Mouse (Mus musculus) lung, postnatal 0 days (tissue): ENCODE data around the gene Kif22. TPM values are rescaled to one million over a fixed set of nuclear protein-coding genes. Genes with fewer than 3 reads are reported as not detected.

Experiments used
- ATAC-seq: fragments of 200-750 bp; cut with Nextera tagmentation; 2 replicates; pipeline ENCODE4 v1.8.0; 2017; ENCODE audit warnings: moderate library complexity
- DNase-seq: peaks from one replicate; pipeline ENCODE4 v3.0.0-alpha.2; 2016; ENCODE audit warnings: low spot score
- H3K27ac ChIP-seq: fragments of 300-500 bp; sonication (generic); 2 replicates; pipeline ENCODE4 v1.5.1; 2014; ENCODE audit warnings: antibody characterized with exemption, mild to moderate bottlenecking, low read length, mixed read lengths
- H3K27me3 ChIP-seq: fragments of 300-500 bp; sonication (generic); replicated peaks from 2 replicates; pipeline ENCODE4 v1.6.1; 2014; ENCODE audit warnings: low read length, mixed read lengths; ENCODE audit not compliant: insufficient read depth
- H3K36me3 ChIP-seq: fragments of 300-500 bp; sonication (generic); 2 replicates; pipeline ENCODE4 v1.6.1; 2014; ENCODE audit warnings: low read length, mixed read lengths; ENCODE audit not compliant: insufficient read depth
- H3K4me1 ChIP-seq: fragments of 300-500 bp; sonication (generic); 2 replicates; pipeline ENCODE4 v1.6.1; 2014; ENCODE audit warnings: antibody characterized with exemption, low read depth, low read length, mixed read lengths; ENCODE audit not compliant: insufficient read depth
- H3K4me2 ChIP-seq: fragments of 300-500 bp; sonication (generic); replicated peaks from 2 replicates; pipeline ENCODE4 v1.6.1; 2014; ENCODE audit warnings: low read depth, mild to moderate bottlenecking, low read length, moderate library complexity, mixed read lengths
- H3K4me3 ChIP-seq: fragments of 300-500 bp; sonication (generic); 2 replicates; pipeline ENCODE4 v1.5.1; 2014; ENCODE audit warnings: low read depth, low read length
- H3K9ac ChIP-seq: fragments of 300-500 bp; sonication (generic); replicated peaks from 2 replicates; pipeline ENCODE4 v1.6.1; 2014; ENCODE audit warnings: low read depth, mild to moderate bottlenecking
- H3K9me3 ChIP-seq: fragments of 300-500 bp; sonication (generic); 2 replicates; pipeline ENCODE4 v1.6.1; 2016; ENCODE audit warnings: low read length, mixed read lengths
- CTCF ChIP-seq: IDR thresholded peaks from 2 replicates; pipeline ENCODE4 v1.5.1; 2016; ENCODE audit warnings: antibody characterized with exemption, mild to moderate bottlenecking
- EP300 ChIP-seq: IDR thresholded peaks from 2 replicates; pipeline ENCODE4 v1.6.1; 2016; ENCODE audit warnings: antibody characterized with exemption, mild to moderate bottlenecking, control low read depth
- WGBS: fragments of 180-500 bp; shearing (Covaris S2); extraction: QIAGEN DNeasy Blood & Tissue Kit; methylation state at CpG from one replicate; pipeline ENCODE4 v1.1.7; 2014; 5-methylcytosine and 5-hydroxymethylcytosine counted together
- polyA plus RNA-seq: library from polyadenylated mRNA; unstranded; fragments of >200 nt; fragmentation: Nextera tagmentation; extraction: Ambion mirVana; gene quantifications from 2 replicates; pipeline ENCODE4 v1.2.1, GENCODE M21; 2015

Kif22 gene
- polyA plus RNA-seq, 1 experiment from 2014 or later = 7.0 TPM

DNA sequence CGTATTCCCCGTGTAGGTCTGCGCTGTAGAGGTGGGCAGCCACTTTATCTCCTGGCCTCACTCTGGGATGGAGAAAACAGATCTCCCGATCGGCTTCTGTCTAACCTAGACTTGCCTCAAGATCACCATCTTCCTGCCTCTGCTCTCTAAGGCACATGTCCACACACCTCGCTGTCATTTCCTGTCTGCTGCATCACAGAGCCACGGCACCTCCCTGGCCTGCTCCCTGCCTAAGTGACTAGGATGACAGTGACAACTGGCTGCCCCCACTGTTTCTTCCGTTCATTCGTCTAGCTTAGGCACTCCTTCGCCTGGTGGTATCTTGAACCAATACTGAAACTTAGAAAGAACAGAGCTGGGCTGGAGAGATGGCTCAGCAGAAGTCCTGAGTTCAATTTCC is 42.7 kb downstream of the Kif22 start:
- H3K27ac ChIP-seq = no peak overlapping the region
- no peaks in the 10 kb centered on the region for H3K9me3 ChIP-seq
- no peak for TF ChIP-seq CTCF
- no peak for TF ChIP-seq EP300
- H3K9ac ChIP-seq = no peak overlapping the region
- no peak for ATAC-seq
- H3K36me3 ChIP-seq = peaks cover 26% of the 10 kb centered on the region
- H3K4me1 ChIP-seq = no peaks in the 10 kb centered on the region
- no peak for DNase-seq
- WGBS = 58% methylated on average over 10 of the region's 10 CpGs
- H3K4me3 ChIP-seq = no peak overlapping the region
- no peak overlapping the region for H3K4me2 ChIP-seq
- H3K27me3 ChIP-seq = no peaks in the 10 kb centered on the region

DNA sequence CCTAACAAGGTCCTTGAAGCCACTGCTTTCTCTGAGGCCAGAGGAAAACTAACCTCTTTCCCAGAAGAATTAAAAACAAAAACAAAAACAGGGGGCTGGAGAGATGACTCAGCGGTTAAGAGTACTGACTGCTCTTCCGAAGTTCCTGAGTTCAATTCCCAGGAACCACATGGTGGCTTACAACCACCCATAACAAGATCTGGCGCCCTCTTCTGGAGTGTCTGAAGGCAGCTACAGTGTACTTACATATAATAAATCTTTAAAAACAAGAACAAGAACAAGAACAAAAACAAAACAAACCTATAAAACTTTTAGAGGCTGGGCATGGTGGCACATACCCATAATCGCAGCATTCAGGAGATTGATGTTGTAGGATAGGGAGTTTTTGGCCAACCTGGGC is 45.8 kb downstream of the Kif22 start:
- H3K27me3 ChIP-seq = no peaks in the 10 kb centered on the region
- no peak for DNase-seq
- peaks cover 29% of the 10 kb centered on the region for H3K36me3 ChIP-seq
- no peak overlapping the region for H3K4me3 ChIP-seq
- no peak overlapping the region for H3K4me2 ChIP-seq
- no peak for ATAC-seq
- 85% methylated on average over 4 of the region's 4 CpGs for WGBS
- no peak for TF ChIP-seq EP300
- peak; percentile 39 for TF ChIP-seq CTCF
- no peaks in the 10 kb centered on the region for H3K9me3 ChIP-seq
- no peak overlapping the region for H3K27ac ChIP-seq
- H3K4me1 ChIP-seq = no peaks in the 10 kb centered on the region
- no peak overlapping the region for H3K9ac ChIP-seq

DNA sequence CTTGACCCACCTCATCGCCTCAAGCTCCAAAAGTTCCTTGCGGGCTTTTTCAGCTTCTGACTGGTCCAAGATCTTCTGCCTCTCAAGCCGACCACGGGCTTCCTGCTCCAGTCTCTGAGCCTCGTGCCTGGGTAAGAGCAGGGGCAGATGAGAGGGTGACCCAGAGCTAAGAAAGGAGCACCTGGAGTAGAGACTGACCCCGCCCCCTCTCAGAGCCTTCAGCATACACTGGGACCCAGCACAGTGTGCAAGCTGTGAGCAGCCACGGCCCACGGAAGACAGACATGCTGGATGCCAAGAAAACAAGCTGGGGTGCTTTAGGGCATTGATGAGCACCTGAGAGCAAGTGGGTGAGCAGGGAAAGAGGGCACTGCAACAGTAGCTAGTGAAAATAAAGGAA is 53.5 kb downstream of the Kif22 start:
- no peak overlapping the region for H3K9ac ChIP-seq
- TF ChIP-seq EP300 = no peak
- TF ChIP-seq CTCF = no peak

GRCm38 (mm10) chr7:126986319-126986718 is 56.0 kb downstream of the Kif22 start:
- H3K36me3 ChIP-seq = peaks cover 9% of the 10 kb centered on the region
- H3K4me1 ChIP-seq = no peaks in the 10 kb centered on the region
- WGBS = 37% methylated on average over 9 of the region's 9 CpGs
- DNase-seq (peak; percentile 70), ATAC-seq (peak; percentile 77)
- H3K9ac ChIP-seq = no peak overlapping the region
- H3K27ac ChIP-seq = no peak overlapping the region
- TF ChIP-seq EP300 (no peak), CTCF (peak; percentile 80)
- no peak overlapping the region for H3K4me3 ChIP-seq
- H3K27me3 ChIP-seq = no peaks in the 10 kb centered on the region
- no peak overlapping the region for H3K4me2 ChIP-seq
- H3K9me3 ChIP-seq = no peaks in the 10 kb centered on the region

More for the DNA sequence above, 53.5 kb downstream of the Kif22 start:
- Histone ChIP-seq H3K4me2 (no peak overlapping the region), H3K4me3 (no peak overlapping the region), H3K4me1 (no peaks in the 10 kb centered on the region), H3K9me3 (no peaks in the 10 kb centered on the region), H3K36me3 (peaks cover 13% of the 10 kb centered on the region), H3K27me3 (no peaks in the 10 kb centered on the region), H3K27ac (no peak overlapping the region)
- ATAC-seq (no peak), DNase-seq (no peak)
- WGBS = 49% methylated on average over 8 of the region's 8 CpGs

- WGBS = 32% methylated on average over 10 of the region's 10 CpGs
- TF ChIP-seq CTCF (no peak), EP300 (no peak)
These were observed 57.4 kb downstream of the Kif22 start for GRCm38 (mm10) chr7:126984667-126985444.

GRCm38 (mm10) chr7:126983113-126983512 is 59.2 kb downstream of the Kif22 start:
- H3K9me3 ChIP-seq = no peaks in the 10 kb centered on the region
- TF ChIP-seq EP300 = no peak
- no peak for TF ChIP-seq CTCF
- H3K4me2 ChIP-seq = no peak overlapping the region
- H3K27me3 ChIP-seq = no peaks in the 10 kb centered on the region
- DNase-seq (no peak), ATAC-seq (no peak)
- H3K9ac ChIP-seq = no peak overlapping the region
- 72% methylated on average over 7 of the region's 7 CpGs for WGBS
- H3K36me3 ChIP-seq = peaks cover 7% of the 10 kb centered on the region
- no peak overlapping the region for H3K4me3 ChIP-seq
- no peaks in the 10 kb centered on the region for H3K4me1 ChIP-seq
- no peak overlapping the region for H3K27ac ChIP-seq

More at GRCm38 (mm10) chr7:126984667-126985444, 57.4 kb downstream of the Kif22 start:
- Histone ChIP-seq H3K4me2 (no peak overlapping the region), H3K36me3 (peaks cover 9% of the 10 kb centered on the region), H3K27me3 (no peaks in the 10 kb centered on the region), H3K9ac (no peak overlapping the region), H3K4me1 (no peaks in the 10 kb centered on the region), H3K27ac (no peak overlapping the region), H3K4me3 (no peak overlapping the region), H3K9me3 (no peaks in the 10 kb centered on the region)
- DNase-seq (peak; percentile 39), ATAC-seq (peak; percentile 38)
